ENCODE assay signal across 9 mouse cellular contexts in genomic region chr4:130879048-130879384, GRCm38 (mm10). TPM values are rescaled to one million over a fixed set of nuclear protein-coding genes. Genes with fewer than 3 reads are reported as not detected.
DNase-seq lines count a peak whose midpoint lies in the region; ATAC-seq and TF ChIP-seq lines count a peak whose summit lies in the region.
"Had no signal": no experiment of that assay in that cellular context is flagged by ENCODE, and none has a peak within 500 bp of the region (broad histone marks: within the 10 kb centered on the region; RNA-seq: fewer than 3 reads in every experiment).

No protein-coding gene starts in this region.

- H3ac ChIP-seq in C2C12 (ENCODE audit: control insufficient read depth, insufficient read length, low read depth): no peak overlapping the region

- no peaks in the 10 kb centered on the region for H3K36me3 ChIP-seq in heart, embryonic 13.5 days
- H3K36me3 ChIP-seq in C2C12 (ENCODE audit: control insufficient read depth, insufficient read depth): no peaks in the 10 kb centered on the region
- no peaks in the 10 kb centered on the region for H3K36me3 ChIP-seq in forebrain, embryonic 15.5 days
- H3K36me3 ChIP-seq in limb, embryonic 14.5 days (ENCODE audit: control insufficient read depth, insufficient read depth, low read length): no peaks in the 10 kb centered on the region
- no peaks in the 10 kb centered on the region for H3K36me3 ChIP-seq in liver, embryonic 11.5 days (ENCODE audit: control insufficient read depth, insufficient read depth, low read length)

- H3K4me1 ChIP-seq in heart, embryonic 13.5 days: peaks cover 45% of the 10 kb centered on the region
- peaks cover 14% of the 10 kb centered on the region for H3K4me1 ChIP-seq in forebrain, embryonic 15.5 days
- peaks cover 36% of the 10 kb centered on the region for H3K4me1 ChIP-seq in limb, embryonic 14.5 days (ENCODE audit: control insufficient read depth, insufficient read depth, low read length)
- H3K4me1 ChIP-seq in liver, embryonic 11.5 days (replicated peaks; ENCODE audit: control insufficient read depth, insufficient read depth, low read length): no peaks in the 10 kb centered on the region

- peak overlapping the region; percentile 73 for H3K9ac ChIP-seq in heart, embryonic 13.5 days
- H3K9ac ChIP-seq in forebrain, embryonic 15.5 days (replicated peaks): no peak overlapping the region
- H3K9ac ChIP-seq in limb, embryonic 14.5 days (ENCODE audit: low read depth, low read length, severe bottlenecking): no peak overlapping the region
- H3K9ac ChIP-seq in liver, embryonic 11.5 days (ENCODE audit: low read depth, low read length): no peak overlapping the region

- DNase-seq in heart, postnatal 10 days: no peak
- DNase-seq in limb, embryonic 14.5 days (ENCODE audit: low spot score): no peak
- no peak for DNase-seq in adrenal gland, postnatal 14 days
- no peak for DNase-seq in liver, embryonic 11.5 days (ENCODE audit: low spot score)
- no peak for DNase-seq in frontal cortex, postnatal 14 days (ENCODE audit: low spot score in 2 of 2)

- H3K27ac ChIP-seq in heart, embryonic 13.5 days (replicated peaks): peak overlapping the region; percentile 67
- peak overlapping the region; percentile 22; the same call in 1 of the 2 replicates for H3K27ac ChIP-seq in forebrain, embryonic 15.5 days (replicated peaks)
- H3K27ac ChIP-seq in limb, embryonic 14.5 days (replicated peaks; ENCODE audit: low read depth, low read length): peak overlapping the region; percentile 73
- H3K27ac ChIP-seq in liver, embryonic 11.5 days (ENCODE audit: low read depth, low read length): no peak overlapping the region
- H3K27ac ChIP-seq: left cerebral cortex, adult 2 months had no signal

- ATAC-seq in heart, embryonic 13.5 days (ENCODE audit: extremely low read depth, insufficient number of reproducible peaks, low FRiP score, low TSS enrichment): no peak
- no peak for ATAC-seq in forebrain, embryonic 15.5 days (replicated peaks)
- ATAC-seq in limb, embryonic 14.5 days (ENCODE audit: low FRiP score, low read depth): no peak
- ATAC-seq in liver, embryonic 11.5 days (replicated peaks; ENCODE audit: low FRiP score): no peak

- H3K27me3 ChIP-seq in heart, embryonic 13.5 days (replicated peaks): peaks cover 27% of the 10 kb centered on the region
- H3K27me3 ChIP-seq in C2C12 (ENCODE audit: control insufficient read depth, insufficient read depth, insufficient read length): peaks cover 17% of the 10 kb centered on the region
- H3K27me3 ChIP-seq in forebrain, embryonic 15.5 days: peaks cover 6% of the 10 kb centered on the region; the same call in 1 of the 2 replicates
- no peaks in the 10 kb centered on the region for H3K27me3 ChIP-seq in limb, embryonic 14.5 days (ENCODE audit: control insufficient read depth, insufficient read depth, low read length)
- H3K27me3 ChIP-seq in liver, embryonic 11.5 days (replicated peaks; ENCODE audit: control insufficient read depth, insufficient read depth, low read length): peaks cover 4% of the 10 kb centered on the region

- TF ChIP-seq CTCF in C2C12 (IDR thresholded peaks at IDR 0.05; ENCODE audit: control insufficient read depth, insufficient read depth, insufficient read length): no peak

- H3K79me2 ChIP-seq in C2C12 (ENCODE audit: control insufficient read depth, insufficient read depth): no peaks in the 10 kb centered on the region

- no peaks in the 10 kb centered on the region for H3K79me3 ChIP-seq in C2C12 (ENCODE audit: low read depth)

- 50% methylated on average over 1 of the region's 1 CpGs for WGBS in heart, embryonic 13.5 days
- WGBS in forebrain, embryonic 15.5 days: 93% methylated on average over 1 of the region's 1 CpGs
- WGBS in limb, embryonic 14.5 days: 9% methylated on average over 1 of the region's 1 CpGs
- WGBS in liver, embryonic 11.5 days: 79% methylated on average over 1 of the region's 1 CpGs

- no peak overlapping the region for H3K4me3 ChIP-seq in heart, embryonic 13.5 days
- H3K4me3 ChIP-seq in C2C12 (ENCODE audit: insufficient read depth, poor library complexity, severe bottlenecking): no peak overlapping the region
- H3K4me3 ChIP-seq in forebrain, embryonic 15.5 days: no peak overlapping the region
- H3K4me3 ChIP-seq in limb, embryonic 14.5 days (replicated peaks; ENCODE audit: low read length): no peak overlapping the region
- H3K4me3 ChIP-seq in liver, embryonic 11.5 days (ENCODE audit: low read depth, low read length): no peak overlapping the region
- H3K4me3 ChIP-seq: left cerebral cortex, adult 2 months had no signal

- no peak for TF ChIP-seq POLR2A in limb, embryonic 14.5 days (IDR thresholded peaks at IDR 0.05; ENCODE audit: borderline replicate concordance, extremely low read depth, insufficient read depth, insufficient read length)

- H3K4me2 ChIP-seq in heart, embryonic 13.5 days: peak overlapping the region; percentile 66
- H3K4me2 ChIP-seq in forebrain, embryonic 15.5 days (replicated peaks): no peak overlapping the region
- H3K4me2 ChIP-seq in limb, embryonic 14.5 days (replicated peaks; ENCODE audit: low read depth, low read length, severe bottlenecking): no peak overlapping the region; the same call in 1 of the 2 replicates
- H3K4me2 ChIP-seq in liver, embryonic 11.5 days: no peak overlapping the region

- no peaks in the 10 kb centered on the region for H3K9me3 ChIP-seq in heart, embryonic 13.5 days
- H3K9me3 ChIP-seq in forebrain, embryonic 15.5 days: no peaks in the 10 kb centered on the region
- no peaks in the 10 kb centered on the region for H3K9me3 ChIP-seq in limb, embryonic 14.5 days (ENCODE audit: control insufficient read depth, low read length)
- no peaks in the 10 kb centered on the region for H3K9me3 ChIP-seq in liver, embryonic 11.5 days (ENCODE audit: control insufficient read depth, low read length)

- intact Hi-C loops in heart, postnatal 10 days (cut with DNase I): no loop called here

TF ChIP-seq in C2C12, 6 proteins besides CTCF, POLR2A, EP300 and RAD21:
- TF ChIP-seq MYOD1 (IDR thresholded peaks at IDR 0.05; ENCODE audit: control insufficient read depth, insufficient read length, low read depth) (peak; percentile 60), USF1 (IDR thresholded peaks at IDR 0.05; ENCODE audit: low read depth) (no peak)

RNA-seq across cellular contexts. Expression of gene Laptm5, which starts 33.9 kb away (rescaled TPM):
- 20.1 and 25.9 TPM in 2 replicates for polyA plus RNA-seq in heart, embryonic 13.5 days (2015; fragmentation: Nextera tagmentation; extraction: Ambion mirVana)
- 10 to 100 TPM; 13.9 to 16.9 TPM for total RNA-seq in heart, postnatal 10 days (2021)
- 0.08 TPM for polyA plus RNA-seq in C2C12 (2012; fragmentation: generic; extraction: Trizol)
- polyA plus RNA-seq in forebrain, embryonic 15.5 days (2015; fragmentation: Nextera tagmentation; extraction: Ambion mirVana): 21.6 and 26.4 TPM in 2 replicates
- 45.5 and 55.1 TPM in 2 replicates for polyA plus RNA-seq in limb, embryonic 14.5 days (2012; rRNA removed)
- polyA plus RNA-seq in limb, embryonic 14.5 days (2014; fragmentation: Nextera tagmentation; extraction: Ambion mirVana): 69.2 and 75.8 TPM in 2 replicates
- total RNA-seq in adrenal gland, postnatal 14 days (2021): 15.2 and 52.4 TPM in 2 replicates
- polyA plus RNA-seq in liver, embryonic 11.5 days (2014; fragmentation: Nextera tagmentation; extraction: Ambion mirVana): 87.2 and 93.3 TPM in 2 replicates

Comparison
In these comparisons a context has a peak if more than half of its experiments do, and no peak if none do; other contexts are left out.
1. RNA of gene Laptm5, which starts 33.9 kb away (polyA plus RNA-seq): 87.2 to 93.3 TPM in liver, embryonic 11.5 days, 45.5 to 75.8 TPM in limb, embryonic 14.5 days, 20.1 to 25.9 TPM in heart, embryonic 13.5 days and 21.6 to 26.4 TPM in forebrain, embryonic 15.5 days; 0.08 TPM in C2C12 (single experiment); every median in the first group is over 10 times any median in the second.